Mouse (Mus musculus) hindbrain, embryonic 10.5 days (tissue): ENCODE data around the gene Itpr2. TPM values are rescaled to one million over a fixed set of nuclear protein-coding genes. Genes with fewer than 3 reads are reported as not detected.
A peak's percentile ranks its signal among the peaks of the same experiment; 100 is the strongest.

ENCODE experiments used
- DNase-seq: peaks from one replicate; pipeline ENCODE4 v3.0.0-alpha.2; 2017; ENCODE audit warnings: low spot score
- H3K27ac ChIP-seq: fragments of 300-500 bp; sonication (generic); 2 replicates; pipeline ENCODE4 v1.5.1; 2016; ENCODE audit warnings: mild to moderate bottlenecking, moderate library complexity
- H3K27me3 ChIP-seq: fragments of 300-500 bp; sonication (generic); 2 replicates; pipeline ENCODE4 v1.6.1; 2016; ENCODE audit warnings: mild to moderate bottlenecking; ENCODE audit not compliant: poor library complexity, insufficient read depth, severe bottlenecking
- H3K36me3 ChIP-seq: fragments of 300-500 bp; sonication (generic); 2 replicates; pipeline ENCODE4 v1.6.1; 2016; ENCODE audit warnings: mild to moderate bottlenecking, moderate library complexity
- H3K4me1 ChIP-seq: fragments of 300-500 bp; sonication (generic); replicated peaks from 2 replicates; pipeline ENCODE4 v1.6.1; 2016; ENCODE audit warnings: mild to moderate bottlenecking
- H3K4me3 ChIP-seq: fragments of 300-500 bp; sonication (generic); 2 replicates; pipeline ENCODE4 v1.5.1; 2016; ENCODE audit warnings: mild to moderate bottlenecking, moderate library complexity
- H3K9me3 ChIP-seq: fragments of 300-500 bp; sonication (generic); 2 replicates; pipeline ENCODE4 v1.6.1; 2016; ENCODE audit warnings: mild to moderate bottlenecking, moderate library complexity
- WGBS: fragments of 180-500 bp; shearing (Covaris S2); methylation state at CpG from one replicate; pipeline ENCODE4 v1.1.7; 2016; 5-methylcytosine and 5-hydroxymethylcytosine counted together
- polyA plus RNA-seq: library from polyadenylated mRNA; unstranded; fragments of >200 nt; fragmentation: Nextera tagmentation; extraction: Ambion mirVana; gene quantifications from 2 replicates; pipeline ENCODE4 v1.2.1, GENCODE M21; 2016

Itpr2 gene
- polyA plus RNA-seq, 1 experiment from 2014 or later, result 5.0 TPM

DNA sequence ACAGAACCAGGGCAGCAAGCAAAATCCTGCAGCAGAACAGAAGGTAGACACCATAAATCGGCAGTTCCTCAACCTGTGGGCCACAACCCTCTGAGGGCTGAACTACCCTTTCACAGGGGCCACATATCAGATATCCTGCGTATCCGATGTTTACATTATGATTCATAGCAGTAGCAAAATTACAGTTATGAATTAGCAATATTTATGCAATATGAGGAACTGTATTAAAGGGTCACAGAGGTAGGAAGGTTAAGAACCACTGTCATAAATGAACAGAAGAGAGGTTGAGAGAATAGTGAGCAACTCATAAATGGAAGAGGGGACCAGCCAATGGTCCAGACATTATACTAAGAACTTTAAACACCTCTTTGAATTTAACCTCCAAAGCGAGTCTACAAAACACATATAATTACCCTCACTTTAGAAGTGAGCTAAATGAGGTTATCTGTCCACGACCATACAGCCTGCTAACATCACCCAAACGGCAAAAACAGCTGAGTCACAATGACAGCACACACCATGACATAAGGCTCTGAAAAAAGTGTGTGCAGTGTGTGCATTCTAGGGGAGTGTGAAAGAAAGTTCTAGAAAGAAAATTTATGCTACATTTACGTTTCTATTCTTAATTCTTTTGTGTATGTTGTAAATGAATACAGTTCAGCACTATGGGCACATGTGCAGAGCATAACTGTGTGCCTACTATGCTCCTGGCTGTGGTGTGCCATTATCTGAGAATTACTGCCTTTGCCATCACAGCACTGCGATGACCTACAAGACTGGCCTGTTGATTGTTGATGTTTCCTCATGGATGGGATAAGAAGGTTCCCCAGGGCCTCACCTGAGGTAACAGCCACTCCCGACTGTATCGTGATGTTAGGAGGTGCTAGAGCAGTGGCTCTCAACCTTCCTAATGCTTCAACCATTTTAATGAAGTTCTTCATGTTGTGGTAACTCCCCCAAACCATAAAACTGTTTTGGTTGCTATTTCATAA lies 47.2 kb downstream of the Itpr2 start:
- Histone ChIP-seq H3K4me1 (peaks cover 22% of the 10 kb centered on the region), H3K27ac (no peak overlapping the region), H3K9me3 (no peaks in the 10 kb centered on the region), H3K27me3 (no peaks in the 10 kb centered on the region), H3K4me3 (no peak overlapping the region), H3K36me3 (no peaks in the 10 kb centered on the region)
- WGBS, result 90% methylated on average over 10 of the region's 10 CpGs
- DNase-seq, result no peak

DNA sequence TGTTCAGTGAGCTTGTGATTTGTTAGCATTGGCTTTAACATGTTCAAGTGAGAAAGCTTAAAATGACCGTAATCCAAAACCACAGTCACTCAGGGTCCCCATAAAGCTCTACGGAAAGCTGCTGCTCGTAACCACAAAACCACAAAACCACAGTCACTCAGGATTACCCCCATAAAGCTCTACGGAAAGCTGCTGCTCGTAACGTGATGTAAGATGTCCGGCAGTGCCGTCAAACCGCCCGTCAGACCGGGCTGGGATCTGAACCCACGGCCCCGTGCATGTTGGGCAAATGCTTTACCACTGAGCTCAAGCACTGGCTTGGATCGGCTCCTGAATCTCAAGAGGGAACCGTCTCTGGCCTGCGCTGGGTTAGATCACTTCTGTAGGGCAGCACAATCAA lies 49.5 kb downstream of the Itpr2 start:
- Histone ChIP-seq H3K4me3 (no peak overlapping the region), H3K27me3 (no peaks in the 10 kb centered on the region), H3K27ac (no peak overlapping the region), H3K9me3 (no peaks in the 10 kb centered on the region), H3K4me1 (peaks cover 4% of the 10 kb centered on the region), H3K36me3 (no peaks in the 10 kb centered on the region)
- whole genome bisulfite sequencing, result 93% methylated on average over 16 of the region's 16 CpGs
- DNase-seq, result no peak

DNA sequence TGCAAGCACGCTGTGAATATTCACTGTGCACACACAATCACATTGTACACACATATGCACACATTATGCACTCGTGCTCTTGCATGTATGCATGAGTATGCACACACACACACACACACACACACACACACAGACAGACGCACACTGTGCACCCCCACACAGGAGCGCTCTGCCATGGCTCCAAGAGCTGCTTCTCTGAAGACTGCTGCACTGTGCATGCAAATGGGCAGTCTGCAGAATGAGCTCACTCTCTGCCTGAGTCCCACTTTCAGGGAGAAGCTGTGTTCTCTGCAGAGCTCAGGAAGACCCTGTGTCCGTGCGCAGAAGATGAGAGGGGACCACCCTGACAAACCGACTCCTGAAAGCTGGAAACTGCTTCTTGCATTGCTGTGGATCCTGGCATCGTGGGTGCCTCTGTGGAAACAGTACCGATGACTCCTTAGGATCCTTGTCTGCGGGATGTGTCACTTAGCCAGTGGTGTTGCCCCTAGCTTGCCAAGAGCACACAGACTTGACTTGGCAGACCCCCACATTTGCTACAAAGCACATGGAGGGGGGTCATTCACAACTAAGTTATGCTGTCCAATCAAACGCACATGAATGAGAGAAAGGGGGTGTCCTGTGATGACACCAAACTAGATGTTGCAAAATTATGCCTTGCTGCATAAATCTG lies 55.9 kb downstream of the Itpr2 start:
- WGBS, result 92% methylated on average over 11 of the region's 11 CpGs
- H3K36me3 ChIP-seq, result no peaks in the 10 kb centered on the region
- no peak overlapping the region for H3K27ac ChIP-seq

DNA sequence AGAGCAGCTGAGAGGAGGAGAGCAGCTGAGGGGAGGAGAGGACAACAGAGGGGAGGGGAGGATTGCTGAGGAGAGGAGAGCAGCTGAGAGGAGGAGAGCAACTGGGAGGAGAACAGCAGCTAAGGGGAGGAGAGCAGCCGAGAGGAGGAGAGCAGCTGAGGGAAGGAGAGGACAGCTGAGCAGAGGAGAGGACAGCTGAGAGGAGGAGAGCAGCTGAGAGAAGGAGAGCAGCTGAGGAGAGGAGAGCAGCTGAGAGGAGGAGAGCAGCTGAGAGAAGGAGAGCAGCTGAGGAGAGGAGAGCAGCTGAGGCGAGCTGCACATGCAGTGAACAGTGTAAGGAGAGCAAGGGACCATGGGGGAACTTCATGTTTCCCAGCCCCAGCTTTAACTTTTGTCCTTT lies 62.2 kb downstream of the Itpr2 start:
- H3K4me3 ChIP-seq, result no peak overlapping the region
- H3K27me3 ChIP-seq, result no peaks in the 10 kb centered on the region
- H3K9me3 ChIP-seq, result no peaks in the 10 kb centered on the region
- no peak for DNase-seq
- 51% methylated on average over 2 of the region's 2 CpGs for WGBS
- H3K4me1 ChIP-seq, result no peaks in the 10 kb centered on the region
- no peak overlapping the region for H3K27ac ChIP-seq
- no peaks in the 10 kb centered on the region for H3K36me3 ChIP-seq

More for the DNA sequence above, 55.9 kb downstream of the Itpr2 start:
- H3K4me1 ChIP-seq, result no peaks in the 10 kb centered on the region
- no peak for DNase-seq
- H3K4me3 ChIP-seq, result no peak overlapping the region
- H3K27me3 ChIP-seq, result no peaks in the 10 kb centered on the region
- no peaks in the 10 kb centered on the region for H3K9me3 ChIP-seq

DNA sequence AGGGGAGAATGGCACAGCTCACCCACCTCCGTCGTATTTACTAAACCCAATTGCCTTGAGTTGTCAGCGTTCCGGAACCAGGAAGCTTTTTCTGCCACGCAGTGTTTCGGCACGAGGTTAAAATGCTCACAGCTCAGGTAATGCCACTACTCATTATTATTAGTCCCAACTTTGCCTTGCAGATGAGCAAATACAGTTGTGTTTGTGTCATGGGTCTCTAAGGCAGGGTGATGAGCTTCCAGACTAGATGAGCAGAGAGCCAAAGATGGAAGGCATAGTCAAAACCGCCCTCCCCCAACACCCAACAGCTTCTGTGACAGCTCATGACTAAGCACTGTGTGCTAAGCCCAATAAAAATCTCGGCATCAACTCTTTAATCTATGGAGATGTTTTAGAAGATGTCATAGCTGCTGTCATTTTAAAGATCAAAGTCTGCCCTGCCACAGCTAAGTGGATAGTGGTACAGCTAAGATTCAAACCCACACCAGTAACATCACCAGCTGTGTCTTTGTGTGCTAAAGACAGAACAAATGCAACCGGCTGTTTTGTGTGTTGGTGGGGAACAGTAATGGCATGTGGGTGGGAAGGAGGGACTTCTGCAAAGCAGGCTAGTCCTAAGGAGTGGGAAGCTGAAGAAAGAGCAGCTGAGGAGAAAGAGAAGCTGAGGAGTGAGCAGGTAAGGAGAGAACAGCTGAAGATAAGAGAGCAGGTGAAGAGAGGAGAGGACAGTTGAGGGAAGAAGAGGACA lies 62.8 kb downstream of the Itpr2 start:
- H3K4me3 ChIP-seq, result no peak overlapping the region
- H3K27ac ChIP-seq, result no peak overlapping the region
- WGBS, result 82% methylated on average over 10 of the region's 10 CpGs
- H3K27me3 ChIP-seq, result no peaks in the 10 kb centered on the region
- H3K4me1 ChIP-seq, result no peaks in the 10 kb centered on the region
- no peaks in the 10 kb centered on the region for H3K36me3 ChIP-seq
- no peaks in the 10 kb centered on the region for H3K9me3 ChIP-seq
- no peak for DNase-seq

DNA sequence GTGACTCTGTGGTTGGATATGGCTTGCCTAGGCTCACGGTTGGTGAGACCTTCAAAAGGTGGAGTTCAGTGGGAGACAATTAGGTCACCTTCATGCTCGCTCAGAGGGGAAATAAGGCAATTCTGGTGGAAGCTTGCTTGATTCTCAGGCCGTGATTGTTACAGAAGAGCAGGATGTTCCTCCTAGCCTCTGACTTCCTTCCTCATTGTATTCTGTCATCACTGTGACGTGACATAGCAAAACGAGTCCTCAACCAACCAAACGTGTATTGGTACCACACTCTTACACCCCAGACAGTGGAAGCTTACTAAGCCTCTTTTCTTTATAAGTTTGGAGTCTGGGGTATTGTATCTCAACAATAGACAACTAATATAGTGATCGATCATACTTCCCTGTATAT lies 64.0 kb downstream of the Itpr2 start:
- Histone ChIP-seq H3K4me1 (no peaks in the 10 kb centered on the region), H3K4me3 (no peak overlapping the region), H3K36me3 (no peaks in the 10 kb centered on the region), H3K27me3 (no peaks in the 10 kb centered on the region), H3K9me3 (no peaks in the 10 kb centered on the region), H3K27ac (no peak overlapping the region)
- no peak for DNase-seq
- WGBS, result 86% methylated on average over 7 of the region's 7 CpGs

DNA sequence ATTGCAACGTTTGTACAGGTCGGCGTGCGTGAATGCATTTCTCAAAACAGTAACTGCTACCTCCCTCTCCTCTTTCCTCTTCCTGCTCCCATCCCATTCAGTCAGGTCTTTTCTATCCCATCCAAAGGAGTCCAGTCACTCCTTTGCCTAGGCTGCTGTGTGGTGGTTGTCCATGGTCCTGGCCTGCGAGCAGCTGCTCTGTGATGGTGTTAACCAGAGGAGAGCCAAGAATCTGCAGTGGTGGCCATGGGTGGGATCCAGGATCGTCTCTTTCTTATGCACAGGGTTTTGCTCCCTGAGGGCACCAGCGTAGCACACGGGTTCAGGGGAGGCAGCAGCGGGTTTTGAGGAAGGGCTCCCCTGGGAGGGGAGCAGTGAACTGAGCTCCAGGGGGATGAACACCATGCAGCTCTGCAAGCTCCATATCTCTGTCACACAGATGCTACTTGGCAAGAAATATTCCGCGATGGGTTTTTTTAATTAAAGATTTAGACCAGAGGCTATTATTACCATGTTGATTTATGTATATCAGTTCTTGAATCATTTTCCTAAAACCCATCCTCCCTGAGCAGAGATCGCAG lies 65.0 kb downstream of the Itpr2 start:
- Histone ChIP-seq H3K9me3 (no peaks in the 10 kb centered on the region), H3K36me3 (no peaks in the 10 kb centered on the region), H3K27me3 (no peaks in the 10 kb centered on the region), H3K4me1 (no peaks in the 10 kb centered on the region), H3K4me3 (no peak overlapping the region), H3K27ac (no peak overlapping the region)
- peak; percentile 23 for DNase-seq
- WGBS, result 57% methylated on average over 12 of the region's 12 CpGs

DNA sequence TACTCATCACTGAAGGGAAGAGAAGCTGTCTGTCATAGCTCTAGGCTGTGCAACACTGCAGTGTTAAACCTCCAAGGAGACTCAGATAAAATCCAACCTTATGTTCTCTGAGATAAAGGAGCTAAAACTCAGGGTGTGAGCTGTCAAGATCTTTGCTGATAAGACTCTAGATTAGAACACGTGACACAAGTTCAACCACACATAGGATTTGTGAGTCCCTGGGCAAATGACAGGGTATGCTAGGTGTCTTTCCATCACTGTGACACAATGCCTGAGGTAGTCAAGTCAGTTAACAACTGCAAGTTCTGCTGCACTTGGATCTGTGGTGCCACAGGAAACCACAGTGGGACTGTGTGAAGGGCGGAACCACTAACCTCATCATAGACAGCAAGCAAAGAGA lies 67.8 kb downstream of the Itpr2 start:
- DNase-seq, result no peak
- Histone ChIP-seq H3K27me3 (no peaks in the 10 kb centered on the region), H3K9me3 (no peaks in the 10 kb centered on the region), H3K36me3 (no peaks in the 10 kb centered on the region), H3K4me3 (no peak overlapping the region), H3K27ac (no peak overlapping the region), H3K4me1 (0 out of 2 replicates have a peak, but pooled peaks cover 7% of the 10 kb centered on the region)
- 96% methylated on average over 2 of the region's 2 CpGs for WGBS

DNA sequence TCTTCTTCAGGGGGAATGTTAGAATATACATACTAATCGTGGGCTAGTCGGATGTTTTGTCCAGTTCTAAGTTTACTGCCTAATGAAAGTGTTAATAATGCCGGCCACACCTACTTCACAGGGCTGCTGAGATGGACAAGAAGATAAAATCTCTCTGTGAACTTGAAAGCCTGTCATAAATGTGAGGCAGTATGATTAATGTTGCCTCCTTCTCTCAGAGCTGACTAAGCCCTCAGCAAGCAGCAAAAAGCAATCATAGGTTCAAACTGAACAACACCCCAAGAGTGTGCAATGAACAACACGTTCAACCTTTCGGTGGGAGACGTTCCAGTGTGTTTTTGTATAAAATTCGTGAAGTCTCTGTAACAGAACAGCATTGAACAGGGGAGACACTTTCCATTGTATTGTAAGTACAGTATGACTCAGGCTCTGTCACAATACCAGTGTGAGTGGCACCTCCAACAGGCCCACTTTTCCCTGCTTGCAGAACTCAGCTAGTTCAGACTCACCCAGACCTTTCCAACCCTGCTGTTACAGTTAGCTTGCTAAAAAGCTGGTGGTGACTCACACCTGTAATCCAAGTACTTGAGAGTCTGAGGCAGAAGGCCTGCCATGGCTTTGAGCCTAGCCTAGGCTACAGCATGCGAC lies 69.7 kb downstream of the Itpr2 start:
- Histone ChIP-seq H3K27me3 (no peaks in the 10 kb centered on the region), H3K27ac (no peak overlapping the region), H3K36me3 (no peaks in the 10 kb centered on the region), H3K4me3 (no peak overlapping the region), H3K9me3 (no peaks in the 10 kb centered on the region), H3K4me1 (0 out of 2 replicates have a peak, but pooled peaks cover 8% of the 10 kb centered on the region)
- WGBS, result 83% methylated on average over 8 of the region's 8 CpGs
- no peak for DNase-seq

DNA sequence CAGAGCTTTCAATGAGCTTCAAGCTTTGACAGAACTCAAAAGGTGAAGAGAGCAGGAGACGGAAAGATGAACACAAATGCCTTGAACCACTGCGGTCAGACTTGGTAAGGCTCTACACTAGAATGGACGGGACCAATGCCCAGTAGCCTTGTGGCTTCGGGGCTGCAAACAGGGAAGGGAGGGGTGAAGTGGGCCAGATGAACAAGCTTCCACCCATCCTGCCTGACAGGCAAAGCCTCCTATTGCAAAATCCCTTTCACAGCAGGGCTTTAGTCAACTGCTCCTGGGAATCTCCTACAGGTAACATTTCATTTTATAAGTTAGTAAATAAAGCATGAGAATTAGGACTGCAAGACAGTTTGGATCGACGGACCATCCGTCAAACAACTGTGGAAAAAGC lies 70.2 kb downstream of the Itpr2 start:
- Histone ChIP-seq H3K4me1 (0 out of 2 replicates have a peak, but pooled peaks cover 8% of the 10 kb centered on the region), H3K27ac (no peak overlapping the region), H3K27me3 (no peaks in the 10 kb centered on the region), H3K4me3 (no peak overlapping the region), H3K36me3 (no peaks in the 10 kb centered on the region), H3K9me3 (no peaks in the 10 kb centered on the region)
- WGBS, result 90% methylated on average over 7 of the region's 7 CpGs
- DNase-seq, result no peak

DNA sequence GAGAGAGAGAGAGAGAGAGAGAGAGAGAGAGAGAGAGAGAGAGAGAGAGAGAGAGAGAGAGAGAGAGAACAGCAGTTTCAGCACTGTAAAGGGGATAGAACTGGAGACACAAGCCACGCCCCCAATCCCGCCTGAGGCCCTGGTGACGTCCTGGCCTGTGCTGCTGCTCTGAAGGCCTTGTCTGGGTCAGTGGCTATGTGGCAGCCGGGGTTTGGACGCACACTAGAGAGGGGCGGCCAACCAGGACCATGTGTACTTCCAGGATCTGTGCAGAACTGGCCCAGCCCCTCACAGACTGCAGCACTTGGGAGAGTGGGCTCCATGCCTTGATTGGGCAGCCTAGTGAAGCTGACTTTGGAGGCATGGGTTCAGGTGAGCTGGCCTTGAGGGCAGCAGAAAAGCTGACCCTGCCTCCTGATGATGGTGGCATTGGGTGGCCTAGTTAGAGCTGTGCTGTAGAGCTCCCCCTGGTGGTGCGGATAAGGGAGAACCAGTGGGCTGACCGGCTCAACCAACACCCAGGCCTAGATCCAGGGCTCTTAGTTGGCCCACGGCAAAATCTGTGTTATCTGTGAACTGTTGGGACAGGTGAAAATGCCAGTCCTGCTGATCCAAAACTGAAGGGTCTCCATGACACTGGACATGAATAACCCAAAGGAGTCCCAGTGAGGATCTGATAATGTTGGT lies 72.2 kb downstream of the Itpr2 start:
- Histone ChIP-seq H3K9me3 (no peaks in the 10 kb centered on the region), H3K27ac (no peak overlapping the region), H3K4me3 (no peak overlapping the region), H3K36me3 (no peaks in the 10 kb centered on the region), H3K4me1 (0 out of 2 replicates have a peak, but pooled peaks cover 8% of the 10 kb centered on the region), H3K27me3 (no peaks in the 10 kb centered on the region)
- DNase-seq, result peak; percentile 38
- WGBS, result 51% methylated on average over 9 of the region's 9 CpGs
